Mouse (Mus musculus) ES-Bruce4 (cell line): ENCODE data around the gene Sis.

Experiments
- CTCF ChIP-seq: IDR thresholded peaks from one replicate; pipeline ENCODE4 v1.8.1; 2011; ENCODE audit warnings: low read depth, low read length
- EP300 ChIP-seq: IDR thresholded peaks from 2 replicates; pipeline ENCODE4 v1.6.1; 2011; ENCODE audit warnings: low read depth, low read length; ENCODE audit not compliant: insufficient read depth
- POLR2A ChIP-seq: IDR thresholded peaks from one replicate; pipeline ENCODE4 v1.8.1; 2011; ENCODE audit warnings: low read length; ENCODE audit not compliant: insufficient read depth

GRCm38 (mm10) chr3:72868141-72868540, 99.5 kb downstream of the Sis start:
- TF ChIP-seq CTCF (no peak), POLR2A (no peak), EP300 (no peak)
